Mouse (Mus musculus): ENCODE measurements around the gene Zp3r. TPM values are rescaled to one million over a fixed set of nuclear protein-coding genes. Genes with fewer than 3 reads are reported as not detected.
"Not testable (repeated sequence)": the region's sequence is repeated elsewhere in the genome, so short reads cannot be mapped to it uniquely, and the experiment has no call there.

Zp3r gene
- polyA plus RNA-seq (2012; rRNA removed): 0.10 TPM in 1 of 2 replicates, not detected in the other

DNA sequence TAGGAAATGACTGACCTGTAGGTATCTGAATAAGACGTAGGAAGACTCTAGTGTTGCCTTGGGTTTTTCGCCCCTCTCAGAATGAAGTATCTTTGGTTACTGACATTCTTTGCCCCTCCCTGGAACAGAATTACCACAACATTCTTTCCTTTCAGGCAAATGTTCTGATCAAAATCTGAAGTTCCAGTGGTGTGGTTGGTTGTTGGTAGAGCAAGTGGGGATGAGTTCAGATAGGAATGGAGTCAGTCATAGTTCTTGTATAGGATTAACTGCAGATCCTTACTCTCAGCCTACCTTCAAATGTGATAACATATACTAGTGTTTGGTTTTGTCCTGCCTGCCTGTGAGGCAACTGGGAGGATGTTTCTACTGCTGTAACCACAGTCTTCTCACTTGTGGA, at the start of gene Zp3r:
Gene Zp3r (minus strand): TSS at position 101 of the 400 bp plus-strand sequence.
- DNase-seq: no peak
- no peaks in the 10 kb centered on the region for H3K27me3 ChIP-seq (replicated peaks; ENCODE audit: control insufficient read depth, insufficient read depth, low read length)
- TF ChIP-seq POLR2A (IDR thresholded peaks at IDR 0.05; ENCODE audit: low read depth, low read length) (no peak), CTCF (conservative IDR thresholded peaks at IDR 0.05; ENCODE audit: insufficient read depth, insufficient read length, low read depth, low read length) (no peak)
- over 99% methylated on average over 2 of the region's 2 CpGs for WGBS
- no peak within 1 kb of the TSS for H3K4me3 ChIP-seq (ENCODE audit: insufficient read depth, low read depth, low read length)
- H3K27ac ChIP-seq (ENCODE audit: insufficient read depth, low read depth, low read length): no peak within 1 kb of the TSS
- H3K36me3 ChIP-seq (ENCODE audit: control insufficient read depth, insufficient read depth, low read length): no peaks in the 10 kb centered on the region
- H3K4me1 ChIP-seq (ENCODE audit: control insufficient read depth, insufficient read depth, low read length): no peaks in the 10 kb centered on the region

- WGBS: 87% methylated on average over 2 of the region's 2 CpGs
- TF ChIP-seq CTCF (conservative IDR thresholded peaks at IDR 0.05; ENCODE audit: insufficient read depth, insufficient read length, low read depth, low read length) (no peak), POLR2A (IDR thresholded peaks at IDR 0.05; ENCODE audit: low read depth, low read length) (no peak)
- no peak overlapping the region for H3K27ac ChIP-seq (ENCODE audit: insufficient read depth, low read depth, low read length)
- no peaks in the 10 kb centered on the region for H3K36me3 ChIP-seq (ENCODE audit: control insufficient read depth, insufficient read depth, low read length)
- no peak for DNase-seq
- H3K4me3 ChIP-seq (ENCODE audit: insufficient read depth, low read depth, low read length): no peak overlapping the region
- H3K27me3 ChIP-seq (replicated peaks; ENCODE audit: control insufficient read depth, insufficient read depth, low read length): no peaks in the 10 kb centered on the region
- H3K4me1 ChIP-seq (ENCODE audit: control insufficient read depth, insufficient read depth, low read length): no peaks in the 10 kb centered on the region
These were observed 49.1 kb upstream of the Zp3r start for GRCm38 (mm10) chr1:130678551-130678950.

DNA sequence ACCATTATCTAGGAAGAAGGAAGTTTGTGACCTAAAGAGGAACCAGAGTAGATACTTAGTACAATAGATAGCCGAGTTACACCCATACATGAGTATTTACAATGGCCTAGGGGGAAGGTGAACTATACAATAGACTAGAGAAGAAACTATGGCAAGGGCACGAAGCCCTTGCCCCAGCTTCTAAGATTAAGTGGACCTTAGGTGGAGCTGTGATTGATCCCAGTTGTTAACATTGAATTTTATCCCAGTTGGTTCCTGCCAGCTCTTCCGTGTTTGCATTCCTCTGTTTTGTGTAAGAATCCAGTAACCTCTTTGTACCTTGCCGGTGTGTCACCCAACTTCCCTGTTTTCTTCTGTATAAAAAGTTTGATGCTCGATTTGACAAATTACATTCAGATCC, 34.2 kb upstream of the Zp3r start:
- WGBS: 86% methylated on average over 5 of the region's 5 CpGs
- H3K27me3 ChIP-seq (replicated peaks; ENCODE audit: control insufficient read depth, insufficient read depth, low read length); DNase-seq; H3K4me3 ChIP-seq (ENCODE audit: insufficient read depth, low read depth, low read length); H3K36me3 ChIP-seq (ENCODE audit: control insufficient read depth, insufficient read depth, low read length); H3K27ac ChIP-seq (ENCODE audit: insufficient read depth, low read depth, low read length); H3K4me1 ChIP-seq (ENCODE audit: control insufficient read depth, insufficient read depth, low read length): not testable (repeated sequence)

- 24% methylated on average over 3 of the region's 3 CpGs for WGBS
- H3K4me3 ChIP-seq (ENCODE audit: insufficient read depth, low read depth, low read length): no peak within 1 kb of the TSS
- H3K27me3 ChIP-seq (replicated peaks; ENCODE audit: control insufficient read depth, insufficient read depth, low read length): no peaks in the 10 kb centered on the region
- no peaks in the 10 kb centered on the region for H3K36me3 ChIP-seq (ENCODE audit: control insufficient read depth, insufficient read depth, low read length)
- H3K27ac ChIP-seq (ENCODE audit: insufficient read depth, low read depth, low read length): no peak within 1 kb of the TSS
- peak; percentile 63 for DNase-seq
- peaks cover 5% of the 10 kb centered on the region; the same call in 1 of the 2 replicates for H3K4me1 ChIP-seq (ENCODE audit: control insufficient read depth, insufficient read depth, low read length)
- TF ChIP-seq POLR2A (IDR thresholded peaks at IDR 0.05; ENCODE audit: low read depth, low read length) (no peak), CTCF (conservative IDR thresholded peaks at IDR 0.05; ENCODE audit: insufficient read depth, insufficient read length, low read depth, low read length) (no peak)
These were observed 32.0 kb upstream of the Zp3r start, which contains the start of gene C4bp for GRCm38 (mm10) chr1:130661454-130661853. Gene C4bp, minus strand, starts transcription at chr1:130661632.

DNA sequence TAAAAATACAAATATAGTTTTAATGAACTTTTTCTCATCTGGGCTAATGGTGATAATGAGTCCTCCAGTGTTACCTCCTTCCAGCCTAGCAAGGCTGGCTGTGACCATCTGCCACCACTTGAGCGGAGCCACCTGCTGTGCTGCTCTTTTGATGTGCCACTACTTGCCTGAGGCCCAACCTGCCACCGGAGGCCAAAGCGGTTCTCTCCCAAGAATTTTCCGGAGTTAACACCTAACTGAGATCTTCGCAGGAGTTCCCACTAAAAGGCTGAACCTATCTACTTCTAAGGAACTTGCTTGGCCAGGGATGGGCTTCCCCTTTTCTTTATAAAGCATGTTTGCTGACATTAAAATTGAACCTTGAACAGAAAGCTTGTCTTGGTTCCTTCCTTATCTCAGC, 30.2 kb upstream of the Zp3r start:
- H3K4me3 ChIP-seq (ENCODE audit: insufficient read depth, low read depth, low read length); DNase-seq; H3K27ac ChIP-seq (ENCODE audit: insufficient read depth, low read depth, low read length); H3K27me3 ChIP-seq (replicated peaks; ENCODE audit: control insufficient read depth, insufficient read depth, low read length); H3K4me1 ChIP-seq (ENCODE audit: control insufficient read depth, insufficient read depth, low read length); H3K36me3 ChIP-seq (ENCODE audit: control insufficient read depth, insufficient read depth, low read length): not testable (repeated sequence)
- WGBS: 54% methylated on average over 5 of the region's 5 CpGs

- WGBS: 72% methylated on average over 4 of the region's 4 CpGs
- no peaks in the 10 kb centered on the region for H3K36me3 ChIP-seq (ENCODE audit: control insufficient read depth, insufficient read depth, low read length)
- H3K27me3 ChIP-seq (replicated peaks; ENCODE audit: control insufficient read depth, insufficient read depth, low read length): no peaks in the 10 kb centered on the region
- no peak for DNase-seq
- TF ChIP-seq POLR2A (IDR thresholded peaks at IDR 0.05; ENCODE audit: low read depth, low read length) (no peak), CTCF (conservative IDR thresholded peaks at IDR 0.05; ENCODE audit: insufficient read depth, insufficient read length, low read depth, low read length) (no peak)
- no peak overlapping the region for H3K27ac ChIP-seq (ENCODE audit: insufficient read depth, low read depth, low read length)
- H3K4me3 ChIP-seq (ENCODE audit: insufficient read depth, low read depth, low read length): no peak overlapping the region
- no peaks in the 10 kb centered on the region for H3K4me1 ChIP-seq (ENCODE audit: control insufficient read depth, insufficient read depth, low read length)
These were observed 14.7 kb upstream of the Zp3r start for GRCm38 (mm10) chr1:130644103-130644502.

GRCm38 (mm10) chr1:130640967-130641366, 11.5 kb upstream of the Zp3r start:
- no peak for DNase-seq
- Histone ChIP-seq H3K4me3 (ENCODE audit: insufficient read depth, low read depth, low read length) (no peak overlapping the region), H3K36me3 (ENCODE audit: control insufficient read depth, insufficient read depth, low read length) (no peaks in the 10 kb centered on the region), H3K4me1 (ENCODE audit: control insufficient read depth, insufficient read depth, low read length) (no peaks in the 10 kb centered on the region), H3K27me3 (replicated peaks; ENCODE audit: control insufficient read depth, insufficient read depth, low read length) (no peaks in the 10 kb centered on the region), H3K27ac (ENCODE audit: insufficient read depth, low read depth, low read length) (no peak overlapping the region)
- TF ChIP-seq POLR2A (IDR thresholded peaks at IDR 0.05; ENCODE audit: low read depth, low read length) (no peak), CTCF (conservative IDR thresholded peaks at IDR 0.05; ENCODE audit: insufficient read depth, insufficient read length, low read depth, low read length) (no peak)

DNA sequence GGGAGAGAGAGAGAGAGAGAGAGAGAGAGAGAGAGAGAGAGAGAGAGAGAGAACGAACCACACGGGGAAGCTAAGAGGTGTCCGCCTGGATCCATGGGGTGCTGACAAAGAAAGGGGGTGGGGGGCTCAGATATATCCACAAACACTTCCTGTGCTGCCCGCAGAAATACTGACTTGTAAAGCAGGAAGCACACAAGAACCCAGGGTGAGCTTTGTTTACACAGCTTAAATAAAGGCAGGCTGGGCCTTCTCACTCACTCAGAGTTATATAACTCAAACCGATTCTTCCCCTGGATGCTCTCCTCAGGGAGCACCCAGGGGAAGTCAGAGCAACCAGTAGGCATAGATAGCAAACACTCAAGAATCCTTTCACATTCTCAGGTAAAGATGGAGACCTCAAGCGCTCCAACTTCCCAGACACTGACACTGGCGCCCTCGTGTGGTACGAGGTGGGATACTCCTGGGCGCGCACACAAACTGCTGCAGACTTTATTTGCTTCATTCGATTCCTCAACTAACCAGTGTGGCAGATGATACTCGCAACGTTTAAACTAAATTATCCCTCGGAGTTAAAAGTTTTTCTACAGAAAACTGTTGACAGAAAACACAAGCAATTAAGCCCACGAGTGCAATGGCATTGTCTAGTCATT, 4.5 kb upstream of the Zp3r start:
- TF ChIP-seq POLR2A (IDR thresholded peaks at IDR 0.05; ENCODE audit: low read depth, low read length): no peak
- TF ChIP-seq CTCF (conservative IDR thresholded peaks at IDR 0.05; ENCODE audit: insufficient read depth, insufficient read length, low read depth, low read length): peak; percentile 88
- DNase-seq: peak; percentile 68
- WGBS: 27% methylated on average over 16 of the region's 16 CpGs
- no peak overlapping the region for H3K4me3 ChIP-seq (ENCODE audit: insufficient read depth, low read depth, low read length)
- H3K27ac ChIP-seq (ENCODE audit: insufficient read depth, low read depth, low read length): no peak overlapping the region
- no peaks in the 10 kb centered on the region for H3K27me3 ChIP-seq (replicated peaks; ENCODE audit: control insufficient read depth, insufficient read depth, low read length)
- no peaks in the 10 kb centered on the region for H3K4me1 ChIP-seq (ENCODE audit: control insufficient read depth, insufficient read depth, low read length)
- no peaks in the 10 kb centered on the region for H3K36me3 ChIP-seq (ENCODE audit: control insufficient read depth, insufficient read depth, low read length)

Measured in kidney, adult 2 months (tissue).